8 mouse cellular contexts compared by ENCODE assay signal in the genomic region with DNA sequence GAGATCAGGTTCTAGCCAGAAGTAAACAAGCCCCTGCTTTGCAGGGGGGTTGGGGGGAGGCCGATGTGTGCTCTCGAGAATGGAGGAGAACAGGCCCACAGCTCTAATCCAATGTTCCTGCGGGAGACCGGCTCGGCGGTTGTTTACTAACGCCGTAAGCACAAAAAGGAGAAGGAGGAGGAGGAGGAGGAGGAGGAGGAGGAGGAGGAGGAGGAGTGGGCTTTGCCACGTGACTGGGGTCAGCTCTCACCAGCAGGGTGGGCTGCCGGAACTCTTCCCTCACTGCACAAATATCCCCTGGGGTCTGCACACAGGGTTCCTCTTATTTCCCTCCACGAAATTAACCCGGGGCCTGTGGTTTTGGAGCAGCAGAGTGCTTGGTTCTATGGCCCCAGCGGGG. TPM values are rescaled to one million over a fixed set of nuclear protein-coding genes. Genes with fewer than 3 reads are reported as not detected.
DNase-seq lines count a peak whose midpoint lies in the region; ATAC-seq lines count a peak whose summit lies in the region.

No protein-coding gene starts in this region.

- peaks cover 35% of the 10 kb centered on the region for H3K4me1 ChIP-seq in hindbrain, embryonic 14.5 days (replicated peaks; ENCODE audit: control insufficient read depth, insufficient read depth, low read length)
- H3K4me1 ChIP-seq in midbrain, embryonic 14.5 days (ENCODE audit: control insufficient read depth, insufficient read depth, low read length), result peaks cover 25% of the 10 kb centered on the region

- peak; percentile 38 for DNase-seq in cerebellum, adult 9-11 months
- no peak for DNase-seq in cerebellum, adult 8-10 months
- DNase-seq in lung, postnatal 10 days, result peak; percentile 9
- no peak for DNase-seq in lung, postnatal 36 days
- DNase-seq in hindbrain, embryonic 14.5 days (ENCODE audit: low spot score), result peak; percentile 42
- peak; percentile 71 for DNase-seq in midbrain, embryonic 14.5 days
- no peak for DNase-seq in ovary, adult 18-20 months (ENCODE audit: low spot score)
- no peak for DNase-seq in kidney, postnatal 4 days

- peak overlapping the region; percentile 78 for H3K4me3 ChIP-seq in hindbrain, embryonic 14.5 days (replicated peaks; ENCODE audit: low read length)
- H3K4me3 ChIP-seq in midbrain, embryonic 14.5 days (replicated peaks; ENCODE audit: low read depth, low read length), result peak overlapping the region; percentile 66

- no peaks in the 10 kb centered on the region for H3K9me3 ChIP-seq in hindbrain, embryonic 14.5 days (ENCODE audit: control insufficient read depth, low read length)
- no peaks in the 10 kb centered on the region for H3K9me3 ChIP-seq in midbrain, embryonic 14.5 days (ENCODE audit: control insufficient read depth, low read length)

- H3K36me3 ChIP-seq in hindbrain, embryonic 14.5 days (replicated peaks; ENCODE audit: control insufficient read depth, insufficient read depth), result no peaks in the 10 kb centered on the region
- no peaks in the 10 kb centered on the region for H3K36me3 ChIP-seq in midbrain, embryonic 14.5 days (ENCODE audit: control insufficient read depth, insufficient read depth, low read length)

- 3% methylated on average over 11 of the region's 13 CpGs for WGBS in hindbrain, embryonic 14.5 days
- WGBS in midbrain, embryonic 14.5 days, result 0% methylated on average over 11 of the region's 13 CpGs

- 0 out of 2 replicates have a peak, but pooled peaks have one; percentile 28 for ATAC-seq in hindbrain, embryonic 14.5 days (ENCODE audit: low FRiP score)
- peak; percentile 51 for ATAC-seq in midbrain, embryonic 14.5 days (ENCODE audit: low FRiP score, low TSS enrichment)

- peak overlapping the region; percentile 88 for H3K27ac ChIP-seq in hindbrain, embryonic 14.5 days
- H3K27ac ChIP-seq in midbrain, embryonic 14.5 days (replicated peaks; ENCODE audit: low read depth, low read length), result peak overlapping the region; percentile 87

- peak overlapping the region; percentile 81 for H3K9ac ChIP-seq in hindbrain, embryonic 14.5 days
- H3K9ac ChIP-seq in midbrain, embryonic 14.5 days (replicated peaks; ENCODE audit: low read length), result peak overlapping the region; percentile 61

- H3K4me2 ChIP-seq in hindbrain, embryonic 14.5 days (replicated peaks), result peak overlapping the region; percentile 98
- peak overlapping the region; percentile 76 for H3K4me2 ChIP-seq in midbrain, embryonic 14.5 days (ENCODE audit: low read length)

- no peaks in the 10 kb centered on the region for H3K27me3 ChIP-seq in hindbrain, embryonic 14.5 days (ENCODE audit: control insufficient read depth, insufficient read depth, low read length)
- H3K27me3 ChIP-seq in midbrain, embryonic 14.5 days (ENCODE audit: control insufficient read depth, insufficient read depth, low read length), result no peaks in the 10 kb centered on the region

RNA-seq across cellular contexts. Expression of a gene that starts 1.5 kb away (rescaled TPM):
- polyA plus RNA-seq in hindbrain, embryonic 14.5 days (2014; fragmentation: Nextera tagmentation; extraction: Ambion mirVana), result 8.1 and 9.2 TPM in 2 replicates
- 11.1 and 11.4 TPM in 2 replicates for polyA plus RNA-seq in midbrain, embryonic 14.5 days (2014; fragmentation: Nextera tagmentation; extraction: Ambion mirVana)

RNA-seq across cellular contexts. Expression of a gene that starts 35.5 kb away (rescaled TPM):
- polyA plus RNA-seq in hindbrain, embryonic 14.5 days (2014; fragmentation: Nextera tagmentation; extraction: Ambion mirVana), result 12.5 and 14.6 TPM in 2 replicates
- 15.5 and 20.4 TPM in 2 replicates for polyA plus RNA-seq in midbrain, embryonic 14.5 days (2014; fragmentation: Nextera tagmentation; extraction: Ambion mirVana)

Comparison
In these comparisons a context has a peak if more than half of its experiments do, and no peak if none do; other contexts are left out.
1. DNase-seq: peak in cerebellum, adult 9-11 months (single experiment), lung, postnatal 10 days (single experiment), hindbrain, embryonic 14.5 days (single experiment) and midbrain, embryonic 14.5 days (single experiment); none in cerebellum, adult 8-10 months (single experiment), lung, postnatal 36 days (single experiment), ovary, adult 18-20 months (single experiment) and kidney, postnatal 4 days (0 of 2).